20 mouse cellular contexts compared by ENCODE assay signal in the genomic region with DNA sequence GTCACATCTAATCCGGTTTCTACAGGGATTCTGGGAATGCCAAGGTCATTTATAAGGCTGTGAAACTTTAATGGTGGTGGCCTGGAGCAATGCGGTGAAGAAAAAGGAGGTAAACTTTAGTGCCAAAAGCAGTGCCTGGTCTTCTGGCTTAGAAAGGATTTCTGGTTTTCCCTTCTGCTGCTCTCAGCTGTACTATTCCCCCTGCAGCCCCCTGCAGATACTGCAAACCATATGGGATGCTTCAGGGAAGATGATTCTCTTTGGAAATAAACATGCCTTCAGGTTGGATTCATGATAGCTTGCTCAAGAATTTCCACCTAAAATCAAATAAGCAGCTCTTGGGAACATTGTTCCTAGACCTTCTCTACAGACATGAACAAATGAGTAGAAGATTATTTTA.
A peak's percentile ranks its signal among the peaks of the same experiment; 100 is the strongest.
DNase-seq lines count a peak whose midpoint lies in the region; ATAC-seq and TF ChIP-seq lines count a peak whose summit lies in the region.
"Had no signal": no experiment of that assay in that cellular context is flagged by ENCODE, and none has a peak within 500 bp of the region (broad histone marks: within the 10 kb centered on the region; RNA-seq: fewer than 3 reads in every experiment).

No protein-coding gene starts in this region.

- DNase-seq in frontal cortex, postnatal 10 days (ENCODE audit: low spot score in 2 of 2) = no peak
- no peak for DNase-seq in limb, embryonic 10.5 days (ENCODE audit: low spot score)
- DNase-seq in cerebellum, postnatal 14 days = peak; percentile 37 to 51
- peak; percentile 23 for DNase-seq in limb, embryonic 14.5 days (ENCODE audit: low spot score)
- no peak for DNase-seq in left cerebral cortex, adult 11 months (ENCODE audit: low spot score)
- DNase-seq: kidney, adult 2 months; kidney, postnatal 14 days; lung, embryonic 14.5 days; lung, postnatal 4 days; right cerebral cortex, postnatal 25 days had no signal

- H3K4me1 ChIP-seq in limb, embryonic 12.5 days (replicated peaks) = peaks cover 26% of the 10 kb centered on the region
- peaks cover 18% of the 10 kb centered on the region; the same call in 1 of the 2 replicates for H3K4me1 ChIP-seq in limb, embryonic 10.5 days
- peaks cover 19% of the 10 kb centered on the region for H3K4me1 ChIP-seq in limb, embryonic 14.5 days (ENCODE audit: control insufficient read depth, insufficient read depth, low read length)

- no peaks in the 10 kb centered on the region for H3K36me3 ChIP-seq in limb, embryonic 12.5 days
- H3K36me3 ChIP-seq in limb, embryonic 10.5 days = no peaks in the 10 kb centered on the region
- no peaks in the 10 kb centered on the region for H3K36me3 ChIP-seq in limb, embryonic 14.5 days (ENCODE audit: control insufficient read depth, insufficient read depth, low read length)
- H3K36me3 ChIP-seq: G1E; neural tube, embryonic 15.5 days had no signal

- no peak overlapping the region for H3K9ac ChIP-seq in limb, embryonic 12.5 days (replicated peaks)
- no peak overlapping the region for H3K9ac ChIP-seq in limb, embryonic 14.5 days (ENCODE audit: low read depth, low read length, severe bottlenecking)
- H3K9ac ChIP-seq: lung, embryonic 14.5 days; neural tube, embryonic 15.5 days had no signal

- TF ChIP-seq POLR2A in limb, embryonic 14.5 days (IDR thresholded peaks at IDR 0.05; ENCODE audit: borderline replicate concordance, extremely low read depth, insufficient read depth, insufficient read length) = no peak

- no peaks in the 10 kb centered on the region for H3K27me3 ChIP-seq in limb, embryonic 12.5 days
- no peaks in the 10 kb centered on the region for H3K27me3 ChIP-seq in limb, embryonic 10.5 days (ENCODE audit: low read depth, poor library complexity, severe bottlenecking)
- H3K27me3 ChIP-seq in limb, embryonic 14.5 days (ENCODE audit: control insufficient read depth, insufficient read depth, low read length) = no peaks in the 10 kb centered on the region
- H3K27me3 ChIP-seq: neural tube, embryonic 15.5 days had no signal

- H3K9me3 ChIP-seq in limb, embryonic 12.5 days = no peaks in the 10 kb centered on the region
- no peaks in the 10 kb centered on the region for H3K9me3 ChIP-seq in limb, embryonic 10.5 days (replicated peaks)
- no peaks in the 10 kb centered on the region for H3K9me3 ChIP-seq in limb, embryonic 14.5 days (ENCODE audit: control insufficient read depth, low read length)
- H3K9me3 ChIP-seq: neural tube, embryonic 15.5 days had no signal

- peak overlapping the region; percentile 25; the same call in 1 of the 2 replicates for H3K27ac ChIP-seq in limb, embryonic 12.5 days
- no peak overlapping the region for H3K27ac ChIP-seq in limb, embryonic 10.5 days
- no peak overlapping the region for H3K27ac ChIP-seq in limb, embryonic 14.5 days (replicated peaks; ENCODE audit: low read depth, low read length)
- H3K27ac ChIP-seq: neural tube, embryonic 15.5 days; stomach, postnatal 0 days had no signal

- no peak overlapping the region for H3K4me3 ChIP-seq in limb, embryonic 12.5 days (replicated peaks)
- no peak overlapping the region for H3K4me3 ChIP-seq in limb, embryonic 10.5 days
- no peak overlapping the region for H3K4me3 ChIP-seq in limb, embryonic 14.5 days (replicated peaks; ENCODE audit: low read length)
- H3K4me3 ChIP-seq: erythroblast, embryonic 14.5 days; myocyte; neural tube, embryonic 15.5 days had no signal

- peak; percentile 3; the same call in 1 of the 2 replicates for ATAC-seq in frontal cortex, adult (ENCODE audit: low TSS enrichment)
- no peak for ATAC-seq in limb, embryonic 12.5 days (ENCODE audit: insufficient number of reproducible peaks, insufficient read depth, low FRiP score, low TSS enrichment, low read depth)
- ATAC-seq in limb, embryonic 14.5 days (ENCODE audit: low FRiP score, low read depth) = no peak
- ATAC-seq: CD4-positive, CD25-positive, alpha-beta regulatory T cell, adult 4 months had no signal

- H3K4me2 ChIP-seq in limb, embryonic 12.5 days = no peak overlapping the region
- H3K4me2 ChIP-seq in limb, embryonic 14.5 days (replicated peaks; ENCODE audit: low read depth, low read length, severe bottlenecking) = no peak overlapping the region
- H3K4me2 ChIP-seq: liver, embryonic 11.5 days; lung, embryonic 14.5 days; midbrain, embryonic 11.5 days; neural tube, embryonic 15.5 days had no signal

- 25% methylated on average over 2 of the region's 2 CpGs for WGBS in limb, embryonic 12.5 days
- WGBS in limb, embryonic 10.5 days = 67% methylated on average over 2 of the region's 2 CpGs
- WGBS in limb, embryonic 14.5 days = 18% methylated on average over 2 of the region's 2 CpGs

Comparison
In these comparisons a context has a peak if more than half of its experiments do, and no peak if none do; other contexts are left out.
1. DNase-seq: peak in cerebellum, postnatal 14 days (2 of 2) and limb, embryonic 14.5 days (single experiment); none in frontal cortex, postnatal 10 days (0 of 2), limb, embryonic 10.5 days (single experiment) and left cerebral cortex, adult 11 months (single experiment).